Mouse (Mus musculus) liver, embryonic 13.5 days (tissue): Measurements from ENCODE around the gene Gins1. TPM values are rescaled to one million over a fixed set of nuclear protein-coding genes. Genes with fewer than 3 reads are reported as not detected.
A peak's percentile ranks its signal among the peaks of the same experiment; 100 is the strongest.
"Not testable (repeated sequence)": the region's sequence is repeated elsewhere in the genome, so short reads cannot be mapped to it uniquely, and the experiment has no call there.

Experiments
- ATAC-seq: fragments of 200-750 bp; cut with Nextera tagmentation; 2 replicates; pipeline ENCODE4 v1.8.0; 2017; ENCODE audit warnings: low read depth, mild to moderate bottlenecking, moderate number of reproducible peaks, moderate library complexity
- DNase-seq: peaks from one replicate; pipeline ENCODE4 v3.0.0; 2022
- H3K27ac ChIP-seq: fragments of 300-500 bp; sonication (generic); 2 replicates; pipeline ENCODE4 v1.5.1; 2015; ENCODE audit warnings: moderate library complexity, mild to moderate bottlenecking, inconsistent platforms
- H3K27me3 ChIP-seq: fragments of 300-500 bp; sonication (generic); 2 replicates; pipeline ENCODE4 v1.6.1; 2015; ENCODE audit warnings: mild to moderate bottlenecking, inconsistent platforms
- H3K36me3 ChIP-seq: fragments of 300-500 bp; sonication (generic); 2 replicates; pipeline ENCODE4 v1.6.1; 2015; ENCODE audit warnings: mild to moderate bottlenecking, inconsistent platforms
- H3K4me1 ChIP-seq: fragments of 300-500 bp; sonication (generic); replicated peaks from 2 replicates; pipeline ENCODE4 v1.6.1; 2015; ENCODE audit warnings: inconsistent platforms
- H3K4me2 ChIP-seq: fragments of 300-500 bp; sonication (generic); 2 replicates; pipeline ENCODE4 v1.6.1; 2015; ENCODE audit warnings: inconsistent platforms, mild to moderate bottlenecking, moderate library complexity
- H3K4me3 ChIP-seq: fragments of 300-500 bp; sonication (generic); replicated peaks from 2 replicates; pipeline ENCODE4 v1.5.1; 2015; ENCODE audit warnings: mild to moderate bottlenecking, inconsistent platforms
- H3K9ac ChIP-seq: fragments of 300-500 bp; sonication (generic); 2 replicates; pipeline ENCODE4 v1.6.1; 2015; ENCODE audit warnings: mild to moderate bottlenecking, inconsistent platforms
- H3K9me3 ChIP-seq: fragments of 300-500 bp; sonication (generic); replicated peaks from 2 replicates; pipeline ENCODE4 v1.6.1; 2016; ENCODE audit warnings: inconsistent platforms
- WGBS: fragments of 180-500 bp; shearing (Covaris S2); methylation state at CpG from one replicate; pipeline ENCODE4 v1.1.7; 2015; ENCODE audit not compliant: insufficient replicate concordance; 5-methylcytosine and 5-hydroxymethylcytosine counted together
- polyA plus RNA-seq: library from polyadenylated mRNA; unstranded; fragments of >200 nt; fragmentation: Nextera tagmentation; extraction: Ambion mirVana; gene quantifications from 2 replicates; pipeline ENCODE4 v1.2.1, GENCODE M21; 2015

Gene Gins1
- polyA plus RNA-seq, 1 experiment from 2014 or later, result 47.7 TPM

- DNase-seq, result no peak
Measured at GRCm38 (mm10) chr2:150885814-150886213, 19.4 kb upstream of the Gins1 start.

GRCm38 (mm10) chr2:150886315-150886714 is 18.9 kb upstream of the Gins1 start:
- Histone ChIP-seq H3K4me3 (no peak overlapping the region), H3K27me3 (no peaks in the 10 kb centered on the region), H3K27ac (no peak overlapping the region), H3K4me1 (peaks cover 19% of the 10 kb centered on the region), H3K4me2 (no peak overlapping the region), H3K36me3 (no peaks in the 10 kb centered on the region), H3K9me3 (no peaks in the 10 kb centered on the region), H3K9ac (no peak overlapping the region)
- DNase-seq (no peak), ATAC-seq (no peak)

More at GRCm38 (mm10) chr2:150885814-150886213, 19.4 kb upstream of the Gins1 start:
- ATAC-seq, result no peak
- no peak overlapping the region for H3K4me2 ChIP-seq
- no peak overlapping the region for H3K4me3 ChIP-seq
- H3K9ac ChIP-seq, result no peak overlapping the region
- no peaks in the 10 kb centered on the region for H3K27me3 ChIP-seq
- H3K27ac ChIP-seq, result no peak overlapping the region
- H3K4me1 ChIP-seq, result peaks cover 19% of the 10 kb centered on the region
- 44% methylated on average over 1 of the region's 1 CpGs for WGBS
- H3K36me3 ChIP-seq, result no peaks in the 10 kb centered on the region
- no peaks in the 10 kb centered on the region for H3K9me3 ChIP-seq

GRCm38 (mm10) chr2:150887370-150887769 is 17.8 kb upstream of the Gins1 start:
- Histone ChIP-seq H3K27ac (no peak overlapping the region), H3K36me3 (no peaks in the 10 kb centered on the region), H3K27me3 (no peaks in the 10 kb centered on the region), H3K4me1 (peaks cover 19% of the 10 kb centered on the region), H3K9ac (no peak overlapping the region), H3K4me3 (no peak overlapping the region), H3K4me2 (no peak overlapping the region), H3K9me3 (no peaks in the 10 kb centered on the region)
- ATAC-seq (no peak; the same call in 1 of the 2 replicates), DNase-seq (no peak)
- WGBS, result 32% methylated on average over 2 of the region's 2 CpGs

GRCm38 (mm10) chr2:150894617-150895267 is 10.5 kb upstream of the Gins1 start:
- 59% methylated on average over 2 of the region's 2 CpGs for WGBS

GRCm38 (mm10) chr2:150895691-150896252 is 9.4 kb upstream of the Gins1 start:
- Histone ChIP-seq H3K4me2 (no peak overlapping the region), H3K9ac (no peak overlapping the region), H3K27ac (no peak overlapping the region), H3K4me1 (no peaks in the 10 kb centered on the region), H3K9me3 (no peaks in the 10 kb centered on the region), H3K4me3 (no peak overlapping the region), H3K27me3 (no peaks in the 10 kb centered on the region), H3K36me3 (no peaks in the 10 kb centered on the region; the same call in 1 of the 2 replicates)
- ATAC-seq (no peak), DNase-seq (no peak)
- 77% methylated on average over 7 of the region's 7 CpGs for WGBS

More at GRCm38 (mm10) chr2:150894617-150895267, 10.5 kb upstream of the Gins1 start:
- no peak overlapping the region for H3K27ac ChIP-seq
- DNase-seq (no peak), ATAC-seq (no peak)
- no peaks in the 10 kb centered on the region for H3K9me3 ChIP-seq
- no peaks in the 10 kb centered on the region for H3K4me1 ChIP-seq
- no peak overlapping the region for H3K4me3 ChIP-seq
- no peaks in the 10 kb centered on the region for H3K27me3 ChIP-seq
- no peak overlapping the region for H3K4me2 ChIP-seq
- H3K9ac ChIP-seq, result no peak overlapping the region
- H3K36me3 ChIP-seq, result no peaks in the 10 kb centered on the region

GRCm38 (mm10) chr2:150900341-150900740 is 4.9 kb upstream of the Gins1 start:
- Histone ChIP-seq H3K4me2 (no peak overlapping the region), H3K9me3 (no peaks in the 10 kb centered on the region), H3K4me3 (no peak overlapping the region), H3K4me1 (peaks cover 22% of the 10 kb centered on the region), H3K27me3 (no peaks in the 10 kb centered on the region), H3K27ac (no peak overlapping the region), H3K9ac (no peak overlapping the region), H3K36me3 (no peaks in the 10 kb centered on the region; the same call in 1 of the 2 replicates)
- no peak for DNase-seq
- no peak for ATAC-seq
- 76% methylated on average over 6 of the region's 6 CpGs for WGBS

- no peak overlapping the region for H3K4me2 ChIP-seq
- H3K36me3 ChIP-seq, result no peaks in the 10 kb centered on the region; the same call in 1 of the 2 replicates
- H3K4me1 ChIP-seq, result peaks cover 25% of the 10 kb centered on the region
- 0 out of 2 replicates have a peak, but pooled peaks cover 3% of the 10 kb centered on the region for H3K27me3 ChIP-seq
- ATAC-seq, result no peak
- WGBS, result 79% methylated on average over 8 of the region's 8 CpGs
- no peak overlapping the region for H3K4me3 ChIP-seq
- DNase-seq, result no peak
- no peaks in the 10 kb centered on the region for H3K9me3 ChIP-seq
- no peak overlapping the region for H3K9ac ChIP-seq
- no peak overlapping the region for H3K27ac ChIP-seq
Measured at GRCm38 (mm10) chr2:150902347-150902746, 2.9 kb upstream of the Gins1 start.

GRCm38 (mm10) chr2:150904272-150904935 is 796 bp upstream of the Gins1 start, which contains the start of gene Abhd12:
TSS of gene Abhd12 (minus strand) at chr2:150904741.
- ATAC-seq, result peak; percentile 95
- Histone ChIP-seq H3K4me1 (peaks cover 37% of the 10 kb centered on the region), H3K27ac (peak within 1 kb of the TSS; percentile 89), H3K36me3 (no peaks in the 10 kb centered on the region; the same call in 1 of the 2 replicates), H3K27me3 (peaks cover 3% of the 10 kb centered on the region; the same call in 1 of the 2 replicates), H3K9ac (peak within 1 kb of the TSS; percentile 88), H3K4me2 (peak within 1 kb of the TSS; percentile 99), H3K4me3 (peak within 1 kb of the TSS; percentile 88), H3K9me3 (no peaks in the 10 kb centered on the region)
- WGBS, result under 1% methylated on average over 72 of the region's 72 CpGs
- DNase-seq, result peak; percentile 98

GRCm38 (mm10) chr2:150908881-150909280 is 3.7 kb downstream of the Gins1 start:
- WGBS, result 42% methylated on average over 6 of the region's 6 CpGs

GRCm38 (mm10) chr2:150909429-150910039 is 4.3 kb downstream of the Gins1 start:
- peaks cover 15% of the 10 kb centered on the region for H3K36me3 ChIP-seq
- H3K27ac ChIP-seq, result peak overlapping the region; percentile 89
- peak overlapping the region; percentile 79 for H3K9ac ChIP-seq
- under 1% methylated on average over 35 of the region's 35 CpGs for WGBS
- DNase-seq (peak; percentile 95), ATAC-seq (peak; percentile 90)
- peak overlapping the region; percentile 74 for H3K4me3 ChIP-seq
- H3K9me3 ChIP-seq, result no peaks in the 10 kb centered on the region
- H3K4me1 ChIP-seq, result peaks cover 44% of the 10 kb centered on the region
- H3K4me2 ChIP-seq, result peak overlapping the region; percentile 82
- H3K27me3 ChIP-seq, result peaks cover 3% of the 10 kb centered on the region; the same call in 1 of the 2 replicates

More at GRCm38 (mm10) chr2:150908881-150909280, 3.7 kb downstream of the Gins1 start:
- Histone ChIP-seq H3K4me3 (peak overlapping the region; percentile 74), H3K36me3 (peaks cover 10% of the 10 kb centered on the region), H3K4me2 (peak overlapping the region; percentile 82), H3K4me1 (peaks cover 43% of the 10 kb centered on the region), H3K27ac (0 out of 2 replicates have a peak overlapping the region, but pooled peaks have one; percentile 89), H3K9ac (peak overlapping the region; percentile 79)
- ATAC-seq, DNase-seq, H3K9me3 ChIP-seq, H3K27me3 ChIP-seq: not testable (repeated sequence)
